In genomic region chr2:103388311-103388710, GRCm38 (mm10) we compare ENCODE assay signal across 32 mouse cellular contexts. TPM values are rescaled to one million over a fixed set of nuclear protein-coding genes. Genes with fewer than 3 reads are reported as not detected.
DNase-seq lines count a peak whose midpoint lies in the region; ATAC-seq and TF ChIP-seq lines count a peak whose summit lies in the region.
"Had no signal": no experiment of that assay in that cellular context is flagged by ENCODE, and none has a peak within 500 bp of the region (broad histone marks: within the 10 kb centered on the region; RNA-seq: fewer than 3 reads in every experiment).

No protein-coding gene starts in this region.

- DNase-seq in layer of hippocampus, adult 2 months (ENCODE audit: low spot score in 2 of 2) = no peak
- no peak for DNase-seq in layer of hippocampus, adult 18-20 months (ENCODE audit: low spot score in 2 of 2)
- DNase-seq in lung, adult 2 months = peak; percentile 24
- DNase-seq in lung, postnatal 14 days = peak; percentile 32
- peak; percentile 30 to 66 for DNase-seq in lung, postnatal 4 days
- no peak for DNase-seq in adrenal gland, postnatal 14 days
- DNase-seq: adrenal gland, postnatal 10 days; B cell, adult 2 months; cerebellum, adult 11 months; cerebellum, adult 2 months; cerebellum, adult 9-11 months; cerebellum, postnatal 36 days; embryo, embryonic 11 days; gastrocnemius, postnatal 10 days; heart, adult 11 months; heart, postnatal 10 days; heart, postnatal 36 days had no signal

- no peaks in the 10 kb centered on the region for H3K36me3 ChIP-seq in forebrain, embryonic 15.5 days
- H3K36me3 ChIP-seq: embryonic facial prominence, embryonic 10.5 days; embryonic facial prominence, embryonic 13.5 days; forebrain, embryonic 12.5 days; G1E; heart, embryonic 12.5 days; heart, embryonic 15.5 days; hindbrain, embryonic 13.5 days had no signal

- no peaks in the 10 kb centered on the region for H3K4me1 ChIP-seq in lung, adult 2 months (ENCODE audit: control insufficient read depth, insufficient read depth, low read length)
- H3K4me1 ChIP-seq in forebrain, embryonic 15.5 days = peaks cover 8% of the 10 kb centered on the region; the same call in 1 of the 2 replicates
- H3K4me1 ChIP-seq: embryonic facial prominence, embryonic 13.5 days; heart, embryonic 12.5 days; heart, embryonic 15.5 days had no signal

- H3K9ac ChIP-seq in forebrain, embryonic 15.5 days (replicated peaks) = no peak overlapping the region
- H3K9ac ChIP-seq: embryonic facial prominence, embryonic 13.5 days; forebrain, embryonic 12.5 days; heart, embryonic 12.5 days; heart, embryonic 15.5 days; hindbrain, embryonic 13.5 days had no signal

- no peak for TF ChIP-seq CTCF in layer of hippocampus, adult 2 months (conservative IDR thresholded peaks at IDR 0.05)
- TF ChIP-seq CTCF in lung, adult 2 months (IDR thresholded peaks at IDR 0.05; ENCODE audit: insufficient read depth, low read length) = no peak

- TF ChIP-seq POLR2A in lung, adult 2 months (IDR thresholded peaks at IDR 0.05; ENCODE audit: borderline replicate concordance, extremely low read depth, low read depth, low read length) = no peak

- no peak for ATAC-seq in forebrain, embryonic 15.5 days (replicated peaks)
- ATAC-seq: forebrain, embryonic 16.5 days; hindbrain, embryonic 16.5 days; Patski had no signal

- no peak overlapping the region for H3K4me3 ChIP-seq in layer of hippocampus, adult 2 months
- no peak overlapping the region for H3K4me3 ChIP-seq in lung, adult 2 months (replicated peaks; ENCODE audit: extremely low read depth, low read depth, low read length)
- no peak overlapping the region for H3K4me3 ChIP-seq in forebrain, embryonic 15.5 days
- H3K4me3 ChIP-seq: embryonic facial prominence, embryonic 10.5 days; embryonic facial prominence, embryonic 13.5 days; erythroblast, embryonic 14.5 days; forebrain, embryonic 12.5 days; heart, embryonic 12.5 days; heart, embryonic 15.5 days; hindbrain, embryonic 13.5 days had no signal

- H3K9me3 ChIP-seq in forebrain, embryonic 15.5 days = no peaks in the 10 kb centered on the region
- H3K9me3 ChIP-seq: embryonic facial prominence, embryonic 10.5 days; embryonic facial prominence, embryonic 13.5 days; forebrain, embryonic 12.5 days; G1E; heart, embryonic 15.5 days; hindbrain, embryonic 13.5 days had no signal

- H3K4me2 ChIP-seq in forebrain, embryonic 15.5 days (replicated peaks) = no peak overlapping the region
- H3K4me2 ChIP-seq: embryonic facial prominence, embryonic 13.5 days; forebrain, embryonic 12.5 days; heart, embryonic 12.5 days; heart, embryonic 15.5 days; hindbrain, embryonic 13.5 days had no signal

- 0 out of 2 replicates have a peak overlapping the region, but pooled peaks have one; percentile 84 for H3K27ac ChIP-seq in layer of hippocampus, adult 2 months
- H3K27ac ChIP-seq in forebrain, embryonic 15.5 days (replicated peaks) = no peak overlapping the region
- H3K27ac ChIP-seq: embryonic facial prominence, embryonic 10.5 days; embryonic facial prominence, embryonic 13.5 days; forebrain, embryonic 12.5 days; heart, embryonic 15.5 days; hindbrain, embryonic 13.5 days had no signal

- H3K27me3 ChIP-seq in forebrain, embryonic 15.5 days = no peaks in the 10 kb centered on the region
- H3K27me3 ChIP-seq: CH12.LX; embryonic facial prominence, embryonic 13.5 days; forebrain, embryonic 12.5 days; heart, embryonic 12.5 days; heart, embryonic 15.5 days; hindbrain, embryonic 13.5 days had no signal

- WGBS in lung, adult 2 months = 59% methylated on average over 1 of the region's 1 CpGs
- WGBS in forebrain, embryonic 15.5 days = 86% methylated on average over 1 of the region's 1 CpGs

RNA-seq across cellular contexts. Expression of gene Elf5, which starts 23.2 kb away (rescaled TPM):
- total RNA-seq in layer of hippocampus, adult 2 months (2021) = 1 to 10 TPM; 1.1 to 1.4 TPM
- total RNA-seq in layer of hippocampus, adult 18-20 months (2021) = 1 to 10 TPM; 1.4 to 2.0 TPM
- polyA plus RNA-seq in lung, adult 2 months (2012; rRNA removed) = 32.8 and 55.4 TPM in 2 replicates
- not detected in 2 replicates for total RNA-seq in adrenal gland, postnatal 14 days (2021)
- polyA plus RNA-seq in forebrain, embryonic 15.5 days (2015; fragmentation: Nextera tagmentation; extraction: Ambion mirVana) = not detected in 2 replicates
- total RNA-seq: adrenal gland, adult 18-20 months; adrenal gland, postnatal 10 days; CH12.LX; gastrocnemius, postnatal 10 days; gastrocnemius, postnatal 4 days; heart, postnatal 10 days; heart, postnatal 36 days had no signal
- polyA plus RNA-seq: erythroblast, embryonic 14.5 days; forebrain, embryonic 16.5 days; G1E; heart, embryonic 12.5 days; hindbrain, embryonic 13.5 days; hindbrain, embryonic 16.5 days; Patski had no signal

Comparison
In these comparisons a context has a peak if more than half of its experiments do, and no peak if none do; other contexts are left out.
1. DNase-seq: peak in lung, adult 2 months (single experiment), lung, postnatal 14 days (single experiment) and lung, postnatal 4 days (2 of 2); none in layer of hippocampus, adult 2 months (0 of 2), layer of hippocampus, adult 18-20 months (0 of 2) and adrenal gland, postnatal 14 days (single experiment).